Mouse (Mus musculus): ENCODE measurements around the gene Cdhr5.

- no peak for TF ChIP-seq CTCF (IDR thresholded peaks at IDR 0.05; ENCODE audit: control insufficient read depth, insufficient read depth, low read length)
- no peak for TF ChIP-seq POLR2A (IDR thresholded peaks at IDR 0.05; ENCODE audit: borderline replicate concordance, control insufficient read depth, low read depth, low read length)
Measured at GRCm38 (mm10) chr7:141276546-141276945, at the start of gene Cdhr5.
